In the genomic region with DNA sequence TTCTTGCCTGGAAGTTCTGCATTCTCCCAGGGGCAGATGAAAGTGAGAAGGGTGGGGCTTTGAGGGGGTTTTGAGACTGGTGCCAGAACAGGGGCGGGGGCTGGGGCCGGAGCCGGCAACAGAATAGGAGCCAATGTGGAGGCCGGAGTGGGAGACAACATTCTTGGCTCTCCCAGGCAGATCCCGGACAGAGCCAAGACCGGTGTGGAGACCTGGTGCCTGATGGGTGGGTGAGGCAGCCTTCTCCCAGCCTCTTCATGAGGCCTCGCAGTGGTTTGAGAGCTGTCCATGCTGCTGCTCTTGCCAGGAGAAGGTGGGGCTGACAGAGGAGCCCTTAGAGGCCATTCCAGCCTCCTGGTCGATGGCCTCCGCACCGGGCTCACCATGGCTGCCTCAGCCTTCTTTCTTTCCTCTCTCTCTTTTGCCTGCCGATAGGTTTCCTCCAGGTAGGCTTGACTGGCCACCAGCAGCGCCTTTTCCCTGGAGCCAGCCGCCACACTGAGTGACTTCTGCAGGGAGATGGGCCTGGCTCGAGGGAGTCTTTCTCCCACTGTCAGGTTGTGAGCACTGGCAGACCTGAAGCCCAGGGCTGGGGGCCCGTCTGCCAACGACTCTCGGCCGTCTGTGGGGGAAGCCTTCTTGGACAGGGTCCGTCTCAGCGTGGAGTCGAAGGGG, we compare ENCODE assay signal across 10 mouse cellular contexts. TPM values are rescaled to one million over a fixed set of nuclear protein-coding genes. Genes with fewer than 3 reads are reported as not detected.
DNase-seq lines count a peak whose midpoint lies in the region; ATAC-seq and TF ChIP-seq lines count a peak whose summit lies in the region.
"Had no signal": no experiment of that assay in that cellular context is flagged by ENCODE, and none has a peak within 500 bp of the region (broad histone marks: within the 10 kb centered on the region; RNA-seq: fewer than 3 reads in every experiment).

No protein-coding gene starts in this region.

- DNase-seq in layer of hippocampus, adult 2 months (ENCODE audit: low spot score in 2 of 2): no peak
- no peak for DNase-seq in layer of hippocampus, postnatal 25 days (ENCODE audit: extremely low spot score in 1 of 2, low spot score in 1 of 2)
- no peak for DNase-seq in cerebellum, adult 11 months
- DNase-seq in spleen, postnatal 10 days (ENCODE audit: low spot score in 2 of 2): no peak
- no peak for DNase-seq in thymus, postnatal 36 days

- TF ChIP-seq CTCF in layer of hippocampus, adult 2 months (conservative IDR thresholded peaks at IDR 0.05): no peak

- H3K9ac ChIP-seq in forebrain, embryonic 15.5 days (replicated peaks): peak overlapping the region; percentile 25; the same call in 1 of the 2 replicates
- H3K9ac ChIP-seq in limb, embryonic 12.5 days (replicated peaks): no peak overlapping the region
- no peak overlapping the region; the same call in 1 of the 2 replicates for H3K9ac ChIP-seq in stomach, embryonic 14.5 days (replicated peaks; ENCODE audit: low read depth, low read length)

- no peaks in the 10 kb centered on the region for H3K9me3 ChIP-seq in forebrain, embryonic 15.5 days
- no peaks in the 10 kb centered on the region for H3K9me3 ChIP-seq in limb, embryonic 12.5 days
- no peaks in the 10 kb centered on the region for H3K9me3 ChIP-seq in stomach, embryonic 14.5 days (ENCODE audit: control insufficient read depth, low read depth, low read length)

- peak overlapping the region; percentile 14; the same call in 1 of the 2 replicates for H3K27ac ChIP-seq in layer of hippocampus, adult 2 months
- H3K27ac ChIP-seq in forebrain, embryonic 15.5 days (replicated peaks): peak overlapping the region; percentile 45; the same call in 1 of the 2 replicates
- no peak overlapping the region for H3K27ac ChIP-seq in limb, embryonic 12.5 days
- H3K27ac ChIP-seq in stomach, embryonic 14.5 days (ENCODE audit: low read length): peak overlapping the region; percentile 91

- peaks cover 10% of the 10 kb centered on the region for H3K4me1 ChIP-seq in forebrain, embryonic 15.5 days
- peaks cover 23% of the 10 kb centered on the region for H3K4me1 ChIP-seq in limb, embryonic 12.5 days (replicated peaks)
- peaks cover 14% of the 10 kb centered on the region; the same call in 1 of the 2 replicates for H3K4me1 ChIP-seq in stomach, embryonic 14.5 days (ENCODE audit: control insufficient read depth, insufficient read depth, low read length)

- WGBS in forebrain, embryonic 15.5 days: 42% methylated on average over 21 of the region's 21 CpGs
- 42% methylated on average over 21 of the region's 21 CpGs for WGBS in limb, embryonic 12.5 days
- 32% methylated on average over 21 of the region's 21 CpGs for WGBS in stomach, embryonic 14.5 days

- H3K36me3 ChIP-seq in forebrain, embryonic 15.5 days: no peaks in the 10 kb centered on the region
- H3K36me3 ChIP-seq in limb, embryonic 12.5 days: no peaks in the 10 kb centered on the region
- H3K36me3 ChIP-seq in stomach, embryonic 14.5 days (ENCODE audit: control insufficient read depth, insufficient read depth, low read length): no peaks in the 10 kb centered on the region

- no peak overlapping the region for H3K4me3 ChIP-seq in layer of hippocampus, adult 2 months
- H3K4me3 ChIP-seq in forebrain, embryonic 15.5 days: peak overlapping the region; percentile 5; the same call in 1 of the 2 replicates
- H3K4me3 ChIP-seq in limb, embryonic 12.5 days (replicated peaks): no peak overlapping the region
- H3K4me3 ChIP-seq in stomach, embryonic 14.5 days (ENCODE audit: low read depth, low read length): no peak overlapping the region
- H3K4me3 ChIP-seq: myocyte had no signal

- H3K27me3 ChIP-seq in forebrain, embryonic 15.5 days: no peaks in the 10 kb centered on the region
- H3K27me3 ChIP-seq in limb, embryonic 12.5 days: peaks cover 25% of the 10 kb centered on the region
- no peaks in the 10 kb centered on the region for H3K27me3 ChIP-seq in stomach, embryonic 14.5 days (ENCODE audit: control insufficient read depth, insufficient read depth, low read length)
- H3K27me3 ChIP-seq: Patski had no signal

- peak overlapping the region; percentile 29 for H3K4me2 ChIP-seq in forebrain, embryonic 15.5 days (replicated peaks)
- H3K4me2 ChIP-seq in limb, embryonic 12.5 days: peak overlapping the region; percentile 26; the same call in 1 of the 2 replicates
- peak overlapping the region; percentile 28 for H3K4me2 ChIP-seq in stomach, embryonic 14.5 days (replicated peaks; ENCODE audit: low read depth, low read length)

- ATAC-seq in forebrain, embryonic 15.5 days (replicated peaks): no peak; the same call in 1 of the 2 replicates
- peak; percentile 15; the same call in 1 of the 2 replicates for ATAC-seq in limb, embryonic 12.5 days (ENCODE audit: insufficient number of reproducible peaks, insufficient read depth, low FRiP score, low TSS enrichment, low read depth)
- peak; percentile 72; the same call in 1 of the 2 replicates for ATAC-seq in stomach, embryonic 14.5 days (ENCODE audit: insufficient number of reproducible peaks, insufficient read depth, low FRiP score, low read depth)
- ATAC-seq: Patski had no signal

RNA-seq across cellular contexts. Expression of gene Gpr179, which starts 13.4 kb away (rescaled TPM):
- total RNA-seq in layer of hippocampus, adult 2 months (2021): under 1 TPM; 0.20 to 0.33 TPM
- total RNA-seq in layer of hippocampus, postnatal 25 days (2021): under 1 TPM; 0.15 to 0.16 TPM
- polyA plus RNA-seq in forebrain, embryonic 15.5 days (2015; fragmentation: Nextera tagmentation; extraction: Ambion mirVana): 0.18 and 0.33 TPM in 2 replicates
- polyA plus RNA-seq in limb, embryonic 12.5 days (2016; fragmentation: Nextera tagmentation; extraction: Ambion mirVana): 0.05 and 0.14 TPM in 2 replicates
- polyA plus RNA-seq in stomach, embryonic 14.5 days (2014; fragmentation: Nextera tagmentation; extraction: Ambion mirVana): 0.16 and 0.24 TPM in 2 replicates

RNA-seq across cellular contexts. Expression of gene Mrpl45, which starts 22.9 kb away (rescaled TPM):
- 10 to 100 TPM; 24.9 to 30.3 TPM for total RNA-seq in layer of hippocampus, adult 2 months (2021)
- 10 to 100 TPM; 24.1 to 31.3 TPM for total RNA-seq in layer of hippocampus, postnatal 25 days (2021)
- 39.0 and 40.6 TPM in 2 replicates for polyA plus RNA-seq in forebrain, embryonic 15.5 days (2015; fragmentation: Nextera tagmentation; extraction: Ambion mirVana)
- 51.2 and 53.5 TPM in 2 replicates for polyA plus RNA-seq in limb, embryonic 12.5 days (2016; fragmentation: Nextera tagmentation; extraction: Ambion mirVana)
- 42.3 and 43.3 TPM in 2 replicates for polyA plus RNA-seq in stomach, embryonic 14.5 days (2014; fragmentation: Nextera tagmentation; extraction: Ambion mirVana)

RNA-seq across cellular contexts. Expression of gene Socs7, which starts 23.9 kb away (rescaled TPM):
- 10 to 100 TPM; 79.5 to 79.7 TPM for total RNA-seq in layer of hippocampus, adult 2 months (2021)
- 10 to 100 TPM; 79.6 to 80.0 TPM for total RNA-seq in layer of hippocampus, postnatal 25 days (2021)
- polyA plus RNA-seq in forebrain, embryonic 15.5 days (2015; fragmentation: Nextera tagmentation; extraction: Ambion mirVana): 10.1 and 10.6 TPM in 2 replicates
- polyA plus RNA-seq in limb, embryonic 12.5 days (2016; fragmentation: Nextera tagmentation; extraction: Ambion mirVana): 5.1 and 5.5 TPM in 2 replicates
- polyA plus RNA-seq in stomach, embryonic 14.5 days (2014; fragmentation: Nextera tagmentation; extraction: Ambion mirVana): 2.8 and 3.0 TPM in 2 replicates

RNA-seq across cellular contexts. Expression of gene Npepps, which starts 58.0 kb away (rescaled TPM):
- 100 to 1,000 TPM; 142 to 151 TPM for total RNA-seq in layer of hippocampus, adult 2 months (2021)
- total RNA-seq in layer of hippocampus, postnatal 25 days (2021): 100 to 1,000 TPM; 130 to 144 TPM
- 136 and 151 TPM in 2 replicates for polyA plus RNA-seq in forebrain, embryonic 15.5 days (2015; fragmentation: Nextera tagmentation; extraction: Ambion mirVana)
- 81.1 and 85.8 TPM in 2 replicates for polyA plus RNA-seq in limb, embryonic 12.5 days (2016; fragmentation: Nextera tagmentation; extraction: Ambion mirVana)
- polyA plus RNA-seq in stomach, embryonic 14.5 days (2014; fragmentation: Nextera tagmentation; extraction: Ambion mirVana): 90.7 and 101 TPM in 2 replicates
